15 mouse cellular contexts compared by ENCODE assay signal in the genomic region with DNA sequence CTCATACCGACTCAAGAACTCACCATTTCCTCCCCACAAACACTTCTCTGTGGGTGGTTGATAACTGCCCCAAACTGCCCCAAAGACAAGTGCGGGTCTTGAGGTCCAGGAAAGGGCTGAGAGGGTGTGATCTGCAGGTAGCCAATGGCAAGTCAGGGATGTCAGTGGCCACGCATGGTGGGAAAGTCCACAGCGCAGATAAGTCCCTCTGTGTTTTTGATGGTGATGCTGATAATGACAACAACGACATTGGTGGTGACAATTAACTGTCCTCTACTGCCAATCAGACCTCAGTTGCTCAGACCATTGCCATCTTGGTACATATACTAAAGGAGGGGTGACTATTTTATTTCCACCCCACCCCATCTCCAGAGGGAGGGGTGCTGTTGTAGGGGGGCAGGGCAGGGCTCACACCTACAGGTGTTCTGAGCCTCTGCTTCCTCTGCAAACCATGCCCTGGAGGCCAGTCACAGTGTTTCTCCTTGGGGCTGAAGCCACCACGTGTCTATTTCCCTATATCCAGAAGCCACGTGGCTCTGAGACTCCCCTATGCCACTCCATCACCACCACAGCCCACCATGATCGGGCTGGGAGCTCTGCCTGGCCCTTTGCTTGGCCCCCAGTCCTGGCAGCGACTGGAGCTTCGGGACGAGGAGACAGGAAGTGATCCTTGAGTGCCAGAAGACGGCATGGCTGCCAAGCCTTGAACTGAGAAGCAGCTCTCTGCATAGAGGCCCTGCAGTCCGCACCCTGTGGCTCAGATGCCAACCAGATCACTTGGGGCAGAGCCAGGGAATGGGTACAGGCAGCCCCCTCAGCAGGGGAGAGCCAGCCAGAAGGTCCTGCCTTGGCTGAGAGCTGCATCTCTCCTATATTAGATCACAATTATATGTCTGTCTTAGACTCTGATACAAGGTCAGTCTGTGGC. TPM values are rescaled to one million over a fixed set of nuclear protein-coding genes. Genes with fewer than 3 reads are reported as not detected.
DNase-seq lines count a peak whose midpoint lies in the region.
"Had no signal": no experiment of that assay in that cellular context is flagged by ENCODE, and none has a peak within 500 bp of the region (broad histone marks: within the 10 kb centered on the region; RNA-seq: fewer than 3 reads in every experiment).

No protein-coding gene starts in this region.

- peak; percentile 33 for DNase-seq in cerebellum, adult 9-11 months
- no peak for DNase-seq in cerebellum, adult 9-10 months
- peak; percentile 12 for DNase-seq in layer of hippocampus, adult 9-11 months
- no peak for DNase-seq in layer of hippocampus, postnatal 36 days
- DNase-seq in right cerebral cortex, postnatal 10 days (ENCODE audit: low spot score in 2 of 2), result peak; percentile 44 to 48
- no peak for DNase-seq in right cerebral cortex, adult 2 months (ENCODE audit: low spot score in 2 of 2)
- peak; percentile 84 to 95 for DNase-seq in natural killer cell, adult 2 months (ENCODE audit: low spot score in 2 of 2)
- DNase-seq in frontal cortex, postnatal 25 days (ENCODE audit: low spot score in 2 of 2), result no peak
- DNase-seq: adrenal gland, postnatal 25 days; gastrocnemius, postnatal 36 days; liver, embryonic 13.5 days; retina, postnatal 1 day had no signal

RNA-seq across cellular contexts. Expression of a gene that starts 11.7 kb away (rescaled TPM):
- total RNA-seq in layer of hippocampus, postnatal 36 days (2021), result 1 to 10 TPM; 1.8 TPM

RNA-seq across cellular contexts. Expression of a gene that starts 36.1 kb away (rescaled TPM):
- not detected for total RNA-seq in layer of hippocampus, postnatal 36 days (2021)
- total RNA-seq: gastrocnemius, postnatal 36 days; heart, postnatal 25 days; layer of hippocampus, adult 2 months; left cerebral cortex, postnatal 25 days had no signal

Comparison
In these comparisons a context has a peak if more than half of its experiments do, and no peak if none do; other contexts are left out.
1. DNase-seq: peak in cerebellum, adult 9-11 months (single experiment), layer of hippocampus, adult 9-11 months (single experiment), right cerebral cortex, postnatal 10 days (2 of 2) and natural killer cell, adult 2 months (2 of 2); none in cerebellum, adult 9-10 months (single experiment), layer of hippocampus, postnatal 36 days (0 of 2), right cerebral cortex, adult 2 months (0 of 2) and frontal cortex, postnatal 25 days (0 of 2).